Mouse (Mus musculus) liver, postnatal 0 days (tissue): Measurements from ENCODE around the gene Nynrin.

ENCODE experiments used
- CTCF ChIP-seq: sonication (generic); IDR thresholded peaks from 2 replicates; pipeline ENCODE4 v1.5.1; 2016; ENCODE audit warnings: antibody characterized with exemption, low read depth
- EP300 ChIP-seq: IDR thresholded peaks from 2 replicates; pipeline ENCODE4 v1.6.1; 2016; ENCODE audit warnings: antibody characterized with exemption, low read depth, mild to moderate bottlenecking

GRCm38 (mm10) chr14:55853621-55854285 is at the start of gene Nynrin:
- TF ChIP-seq CTCF, result no peak
- no peak for TF ChIP-seq EP300
